Mouse (Mus musculus) bone marrow macrophage, adult 2 months (primary cell): ENCODE results near the gene Fancc. TPM values are rescaled to one million over a fixed set of nuclear protein-coding genes. Genes with fewer than 3 reads are reported as not detected.

Source experiments
- H3K27ac ChIP-seq: 2 replicates; pipeline ENCODE4 v1.5.1; 2012; ENCODE audit warnings: low read depth, low read length; ENCODE audit not compliant: insufficient read depth
- H3K4me1 ChIP-seq: 2 replicates; pipeline ENCODE4 v1.6.1; 2012; ENCODE audit warnings: low read length; ENCODE audit not compliant: control insufficient read depth, insufficient read depth
- H3K4me3 ChIP-seq: 2 replicates; pipeline ENCODE4 v1.5.1; 2012; ENCODE audit warnings: mild to moderate bottlenecking, low read length, moderate library complexity; ENCODE audit not compliant: insufficient read depth
- CTCF ChIP-seq: IDR thresholded peaks from 2 replicates; pipeline ENCODE4 v1.5.1; 2012; ENCODE audit warnings: low read depth, mild to moderate bottlenecking, low read length, moderate library complexity
- POLR2A ChIP-seq: IDR thresholded peaks from 2 replicates; pipeline ENCODE4 v1.6.1; 2012; ENCODE audit warnings: mild to moderate bottlenecking, low read depth, low read length, borderline replicate concordance
- polyA plus RNA-seq: library from polyadenylated mRNA; stranded (reverse); fragments of >200 nt; gene quantifications from 2 replicates; pipeline ENCODE4 v1.2.4, GENCODE M21; 2012; ENCODE audit not compliant: missing spikeins, insufficient read depth, insufficient read length

Fancc gene
- polyA plus RNA-seq, 1 experiment = 7.6 TPM

- no peak for TF ChIP-seq POLR2A
- TF ChIP-seq CTCF = no peak
- H3K4me1 ChIP-seq = no peaks in the 10 kb centered on the region
Observed at GRCm38 (mm10) chr13:63516535-63516934, 19.5 kb upstream of the Fancc start.

DNA sequence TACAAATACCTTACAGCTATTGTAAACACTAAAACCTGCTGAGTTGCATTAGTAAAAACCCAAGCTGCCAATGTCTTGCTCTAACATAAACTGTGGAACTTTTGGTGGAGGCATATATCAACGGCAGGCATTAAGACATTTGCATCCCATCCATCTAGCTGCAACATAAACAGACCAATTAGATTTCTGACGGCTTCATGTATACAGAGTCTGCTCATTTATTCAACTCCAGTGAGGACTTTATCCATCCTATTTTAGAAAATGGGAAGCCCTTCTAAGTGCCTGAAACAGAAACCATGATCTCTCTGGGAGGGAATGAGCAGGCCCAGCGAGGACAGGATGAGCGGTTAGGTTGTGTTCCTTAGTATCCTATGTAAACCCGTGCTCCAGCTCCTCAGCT is 18.5 kb upstream of the Fancc start:
- Histone ChIP-seq H3K4me3 (no peak overlapping the region), H3K27ac (no peak overlapping the region), H3K4me1 (no peaks in the 10 kb centered on the region)
- TF ChIP-seq CTCF = no peak
- TF ChIP-seq POLR2A = no peak

More at GRCm38 (mm10) chr13:63516535-63516934, 19.5 kb upstream of the Fancc start:
- Histone ChIP-seq H3K4me3 (no peak overlapping the region), H3K27ac (no peak overlapping the region)

GRCm38 (mm10) chr13:63514931-63515360 is 17.9 kb upstream of the Fancc start:
- Histone ChIP-seq H3K4me1 (no peaks in the 10 kb centered on the region), H3K4me3 (no peak overlapping the region), H3K27ac (no peak overlapping the region)
- TF ChIP-seq CTCF (no peak), POLR2A (no peak)

DNA sequence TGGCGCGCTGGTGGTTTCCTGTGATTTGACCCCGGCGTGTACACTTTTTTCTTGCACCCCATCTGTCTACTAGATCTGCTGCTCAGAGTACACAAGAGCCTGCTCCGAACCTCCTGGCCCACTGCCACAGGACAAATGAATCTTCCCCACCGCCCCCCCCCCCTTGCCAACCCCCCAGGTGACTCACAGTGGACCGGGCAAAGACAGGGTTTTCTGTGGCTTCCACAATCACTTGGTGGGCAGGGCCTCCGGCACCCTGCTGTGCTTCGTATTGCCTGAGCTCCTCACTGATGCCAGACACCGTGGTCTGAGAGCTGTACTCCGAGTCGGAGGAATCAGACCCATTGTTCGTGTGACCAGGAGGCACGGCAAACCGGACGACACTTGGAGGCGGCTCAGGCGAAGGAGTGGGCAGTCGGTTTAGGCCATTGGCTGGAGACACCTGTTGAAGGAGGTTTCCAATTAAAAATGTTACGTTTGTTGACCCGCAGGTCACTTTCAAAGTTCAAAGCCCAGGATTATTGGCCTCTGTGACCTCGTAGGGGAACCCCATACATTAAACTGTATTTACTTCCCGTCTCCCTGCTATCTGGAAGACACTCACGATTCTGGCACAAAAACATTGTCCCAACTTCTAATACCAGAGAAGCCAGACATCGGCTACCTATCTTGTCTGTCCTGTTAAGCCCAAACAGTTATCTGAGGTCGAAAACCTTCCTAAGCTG is 16.5 kb upstream of the Fancc start:
- Histone ChIP-seq H3K27ac (no peak overlapping the region), H3K4me1 (no peaks in the 10 kb centered on the region), H3K4me3 (no peak overlapping the region)
- TF ChIP-seq CTCF = no peak

- Histone ChIP-seq H3K4me3 (no peak overlapping the region), H3K4me1 (no peaks in the 10 kb centered on the region), H3K27ac (no peak overlapping the region)
- no peak for TF ChIP-seq POLR2A
- no peak for TF ChIP-seq CTCF
Observed at GRCm38 (mm10) chr13:63512411-63512810, 15.3 kb upstream of the Fancc start.

GRCm38 (mm10) chr13:63507821-63508220 is 10.7 kb upstream of the Fancc start:
- H3K4me1 ChIP-seq = no peaks in the 10 kb centered on the region
- no peak overlapping the region for H3K27ac ChIP-seq
- no peak overlapping the region for H3K4me3 ChIP-seq
- TF ChIP-seq POLR2A (no peak), CTCF (no peak)

DNA sequence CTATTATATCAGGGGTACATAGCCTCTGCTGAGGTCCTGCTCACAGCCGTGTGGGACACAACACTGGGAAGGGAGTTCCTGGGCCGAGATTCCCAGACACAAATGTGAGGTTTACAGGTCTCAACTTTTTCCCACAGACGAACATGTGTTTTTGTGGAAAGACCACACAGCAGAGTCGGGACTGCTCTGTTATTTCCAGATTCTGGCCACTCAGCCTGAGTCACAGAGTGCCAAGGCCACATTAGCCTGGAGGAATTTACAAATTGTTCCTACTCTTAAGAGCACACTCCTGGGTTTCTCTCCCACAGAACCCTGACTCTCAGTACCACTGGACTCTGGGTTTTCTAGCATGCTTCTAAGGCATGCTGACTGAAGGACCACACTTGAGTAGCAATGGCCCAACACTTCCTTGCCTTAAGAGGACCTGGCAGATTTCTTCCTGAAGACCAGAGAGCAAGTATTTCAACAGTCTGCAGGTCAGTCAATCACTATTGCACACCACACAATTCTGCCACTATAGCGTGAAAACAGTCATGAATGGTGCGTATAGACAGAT is 10.0 kb upstream of the Fancc start:
- Histone ChIP-seq H3K4me3 (no peak overlapping the region), H3K4me1 (no peaks in the 10 kb centered on the region), H3K27ac (no peak overlapping the region)
- no peak for TF ChIP-seq CTCF
- TF ChIP-seq POLR2A = no peak

GRCm38 (mm10) chr13:63506364-63506763 is 9.3 kb upstream of the Fancc start:
- H3K4me1 ChIP-seq = no peaks in the 10 kb centered on the region
- TF ChIP-seq CTCF (no peak), POLR2A (no peak)
- no peak overlapping the region for H3K27ac ChIP-seq
- H3K4me3 ChIP-seq = no peak overlapping the region

DNA sequence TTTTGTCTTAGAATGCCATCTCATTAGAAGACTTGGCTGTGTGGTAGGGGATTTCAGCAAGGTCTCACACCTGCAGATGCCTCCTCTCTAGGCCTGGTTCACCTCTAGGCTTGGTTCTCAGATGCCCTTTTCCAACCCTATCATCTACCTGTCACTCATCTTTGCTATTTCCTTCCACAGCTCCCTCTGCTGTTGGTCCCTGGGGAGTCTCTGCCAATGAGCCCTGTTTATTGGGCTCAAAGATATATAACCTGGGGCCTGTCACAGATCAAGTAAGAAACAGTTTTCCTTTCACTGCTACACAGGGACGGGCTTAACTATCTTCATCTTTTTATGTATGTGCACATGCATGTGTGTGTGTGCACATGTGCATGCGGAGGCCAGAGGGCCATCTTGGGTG is 5.3 kb upstream of the Fancc start:
- TF ChIP-seq CTCF = no peak
- no peak for TF ChIP-seq POLR2A
- no peak overlapping the region for H3K27ac ChIP-seq
- H3K4me1 ChIP-seq = no peaks in the 10 kb centered on the region
- no peak overlapping the region for H3K4me3 ChIP-seq

GRCm38 (mm10) chr13:63499489-63499888 is 2.4 kb upstream of the Fancc start:
- Histone ChIP-seq H3K4me3 (no peak overlapping the region), H3K4me1 (no peaks in the 10 kb centered on the region), H3K27ac (no peak overlapping the region)
- TF ChIP-seq POLR2A (no peak), CTCF (no peak)
